Mouse (Mus musculus) heart, embryonic 12.5 days (tissue): Measurements from ENCODE around the gene Elmo1. TPM values are rescaled to one million over a fixed set of nuclear protein-coding genes. Genes with fewer than 3 reads are reported as not detected.

ENCODE experiments used
- ATAC-seq: fragments of 200-750 bp; cut with Nextera tagmentation; 2 replicates; pipeline ENCODE4 v1.8.0; 2017; ENCODE audit warnings: moderate TSS enrichment, moderate library complexity; ENCODE audit not compliant: insufficient number of reproducible peaks, low FRiP score
- H3K27ac ChIP-seq: fragments of 300-500 bp; sonication (generic); 2 replicates; pipeline ENCODE4 v1.5.1; 2016; ENCODE audit warnings: mild to moderate bottlenecking, moderate library complexity; ENCODE audit not compliant: poor library complexity, severe bottlenecking
- H3K27me3 ChIP-seq: fragments of 300-500 bp; sonication (generic); replicated peaks from 2 replicates; pipeline ENCODE4 v1.6.1; 2016; ENCODE audit warnings: mild to moderate bottlenecking, moderate library complexity
- H3K36me3 ChIP-seq: fragments of 300-500 bp; sonication (generic); 2 replicates; pipeline ENCODE4 v1.6.1; 2016; ENCODE audit warnings: mild to moderate bottlenecking, moderate library complexity
- H3K4me1 ChIP-seq: fragments of 300-500 bp; sonication (generic); replicated peaks from 2 replicates; pipeline ENCODE4 v1.6.1; 2016; ENCODE audit warnings: mild to moderate bottlenecking
- H3K4me2 ChIP-seq: fragments of 300-500 bp; sonication (generic); 2 replicates; pipeline ENCODE4 v1.6.1; 2016; ENCODE audit warnings: mild to moderate bottlenecking, moderate library complexity
- H3K4me3 ChIP-seq: fragments of 300-500 bp; sonication (generic); 2 replicates; pipeline ENCODE4 v1.5.1; 2016; ENCODE audit warnings: mild to moderate bottlenecking
- H3K9ac ChIP-seq: fragments of 300-500 bp; sonication (generic); 2 replicates; pipeline ENCODE4 v1.6.1; 2016; ENCODE audit warnings: mild to moderate bottlenecking, moderate library complexity
- H3K9me3 ChIP-seq: fragments of 300-500 bp; sonication (generic); replicated peaks from 2 replicates; pipeline ENCODE4 v1.6.1; 2016; ENCODE audit warnings: mild to moderate bottlenecking, moderate library complexity
- WGBS: fragments of 180-500 bp; shearing (Covaris S2); methylation state at CpG from one replicate; pipeline ENCODE4 v1.1.7; 2016; 5-methylcytosine and 5-hydroxymethylcytosine counted together
- polyA plus RNA-seq: library from polyadenylated mRNA; unstranded; fragments of >200 nt; fragmentation: Nextera tagmentation; extraction: Ambion mirVana; gene quantifications from 2 replicates; pipeline ENCODE4 v1.2.1, GENCODE M21; 2016

Gene Elmo1
- polyA plus RNA-seq, 1 experiment from 2014 or later: 8.8 TPM

- Histone ChIP-seq H3K4me3 (no peak overlapping the region), H3K9ac (no peak overlapping the region), H3K4me1 (0 out of 2 replicates have a peak, but pooled peaks cover 8% of the 10 kb centered on the region), H3K36me3 (no peaks in the 10 kb centered on the region), H3K9me3 (no peaks in the 10 kb centered on the region), H3K27me3 (no peaks in the 10 kb centered on the region), H3K4me2 (no peak overlapping the region), H3K27ac (no peak overlapping the region)
- 58% methylated on average over 8 of the region's 8 CpGs for WGBS
- no peak for ATAC-seq
Measured at GRCm38 (mm10) chr13:20489698-20490417, 399.5 kb downstream of the Elmo1 start.

GRCm38 (mm10) chr13:20490860-20491594, 400.6 kb downstream of the Elmo1 start:
- Histone ChIP-seq H3K4me3 (no peak overlapping the region), H3K27me3 (no peaks in the 10 kb centered on the region), H3K27ac (no peak overlapping the region), H3K9ac (no peak overlapping the region), H3K4me2 (no peak overlapping the region), H3K4me1 (0 out of 2 replicates have a peak, but pooled peaks cover 8% of the 10 kb centered on the region), H3K9me3 (no peaks in the 10 kb centered on the region), H3K36me3 (no peaks in the 10 kb centered on the region)
- ATAC-seq: no peak
- 73% methylated on average over 5 of the region's 5 CpGs for WGBS

GRCm38 (mm10) chr13:20491666-20492065, 401.3 kb downstream of the Elmo1 start:
- Histone ChIP-seq H3K27me3 (no peaks in the 10 kb centered on the region), H3K4me2 (no peak overlapping the region), H3K27ac (no peak overlapping the region), H3K36me3 (no peaks in the 10 kb centered on the region), H3K9ac (no peak overlapping the region), H3K9me3 (no peaks in the 10 kb centered on the region), H3K4me1 (0 out of 2 replicates have a peak, but pooled peaks cover 8% of the 10 kb centered on the region), H3K4me3 (no peak overlapping the region)
- 56% methylated on average over 3 of the region's 3 CpGs for WGBS
- no peak for ATAC-seq

GRCm38 (mm10) chr13:20494047-20494739, 403.8 kb downstream of the Elmo1 start:
- H3K27ac ChIP-seq: no peak overlapping the region
- H3K27me3 ChIP-seq: no peaks in the 10 kb centered on the region
- ATAC-seq: no peak
- 64% methylated on average over 6 of the region's 6 CpGs for WGBS
- H3K9me3 ChIP-seq: no peaks in the 10 kb centered on the region
- H3K9ac ChIP-seq: no peak overlapping the region
- 0 out of 2 replicates have a peak, but pooled peaks cover 8% of the 10 kb centered on the region for H3K4me1 ChIP-seq
- H3K4me2 ChIP-seq: no peak overlapping the region
- no peaks in the 10 kb centered on the region for H3K36me3 ChIP-seq
- no peak overlapping the region for H3K4me3 ChIP-seq

GRCm38 (mm10) chr13:20501923-20502322, 411.5 kb downstream of the Elmo1 start:
- Histone ChIP-seq H3K9me3 (no peaks in the 10 kb centered on the region), H3K9ac (no peak overlapping the region), H3K4me1 (no peaks in the 10 kb centered on the region), H3K27me3 (no peaks in the 10 kb centered on the region), H3K4me2 (no peak overlapping the region), H3K4me3 (no peak overlapping the region), H3K27ac (no peak overlapping the region), H3K36me3 (no peaks in the 10 kb centered on the region)
- no peak for ATAC-seq

- Histone ChIP-seq H3K36me3 (no peaks in the 10 kb centered on the region), H3K9ac (no peak overlapping the region), H3K4me3 (no peak overlapping the region), H3K4me1 (no peaks in the 10 kb centered on the region), H3K9me3 (no peaks in the 10 kb centered on the region), H3K4me2 (no peak overlapping the region), H3K27ac (no peak overlapping the region), H3K27me3 (no peaks in the 10 kb centered on the region)
- no peak for ATAC-seq
- 95% methylated on average over 3 of the region's 3 CpGs for WGBS
Measured at GRCm38 (mm10) chr13:20503371-20503770, 413.0 kb downstream of the Elmo1 start.

GRCm38 (mm10) chr13:20507381-20508129, 417.2 kb downstream of the Elmo1 start:
- Histone ChIP-seq H3K4me2 (no peak overlapping the region), H3K9ac (no peak overlapping the region), H3K4me3 (no peak overlapping the region), H3K4me1 (peaks cover 2% of the 10 kb centered on the region; the same call in 1 of the 2 replicates), H3K36me3 (no peaks in the 10 kb centered on the region), H3K9me3 (no peaks in the 10 kb centered on the region), H3K27ac (no peak overlapping the region), H3K27me3 (no peaks in the 10 kb centered on the region)
- ATAC-seq: no peak
- 70% methylated on average over 10 of the region's 10 CpGs for WGBS

- Histone ChIP-seq H3K4me2 (no peak overlapping the region), H3K4me3 (no peak overlapping the region), H3K36me3 (no peaks in the 10 kb centered on the region), H3K9ac (no peak overlapping the region), H3K9me3 (no peaks in the 10 kb centered on the region), H3K27me3 (no peaks in the 10 kb centered on the region), H3K4me1 (peaks cover 3% of the 10 kb centered on the region; the same call in 1 of the 2 replicates), H3K27ac (no peak overlapping the region)
- 84% methylated on average over 4 of the region's 4 CpGs for WGBS
- ATAC-seq: no peak
Measured at GRCm38 (mm10) chr13:20511026-20511425, 420.6 kb downstream of the Elmo1 start.

- H3K9me3 ChIP-seq: no peaks in the 10 kb centered on the region
- no peak overlapping the region for H3K27ac ChIP-seq
- H3K36me3 ChIP-seq: no peaks in the 10 kb centered on the region
- H3K27me3 ChIP-seq: no peaks in the 10 kb centered on the region
- no peak for ATAC-seq
- peaks cover 3% of the 10 kb centered on the region; the same call in 1 of the 2 replicates for H3K4me1 ChIP-seq
- no peak overlapping the region for H3K4me3 ChIP-seq
- H3K9ac ChIP-seq: no peak overlapping the region
- 75% methylated on average over 10 of the region's 10 CpGs for WGBS
- no peak overlapping the region for H3K4me2 ChIP-seq
Measured at GRCm38 (mm10) chr13:20512317-20513240, 422.2 kb downstream of the Elmo1 start.

GRCm38 (mm10) chr13:20514721-20515120, 424.3 kb downstream of the Elmo1 start:
- H3K9ac ChIP-seq: no peak overlapping the region
- peaks cover 3% of the 10 kb centered on the region; the same call in 1 of the 2 replicates for H3K4me1 ChIP-seq
- H3K4me2 ChIP-seq: no peak overlapping the region
- 86% methylated on average over 3 of the region's 3 CpGs for WGBS
- no peaks in the 10 kb centered on the region for H3K9me3 ChIP-seq
- H3K27me3 ChIP-seq: no peaks in the 10 kb centered on the region
- no peaks in the 10 kb centered on the region for H3K36me3 ChIP-seq
- no peak overlapping the region for H3K4me3 ChIP-seq
- no peak overlapping the region for H3K27ac ChIP-seq
- no peak for ATAC-seq
